Comparison of ENCODE assay signal across 8 mouse cellular contexts in genomic region chr7:109986775-109987174, GRCm38 (mm10). TPM values are rescaled to one million over a fixed set of nuclear protein-coding genes. Genes with fewer than 3 reads are reported as not detected.
A peak's percentile ranks its signal among the peaks of the same experiment; 100 is the strongest.
DNase-seq lines count a peak whose midpoint lies in the region; ATAC-seq lines count a peak whose summit lies in the region.
"Not testable (repeated sequence)": the region's sequence is repeated elsewhere in the genome, so short reads cannot be mapped to it uniquely, and the experiment has no call there.

Tmem41b (minus strand) TSS chr7:109986929.

- not testable (repeated sequence) for H3K36me3 ChIP-seq in intestine, embryonic 15.5 days

- intact Hi-C loops in left cerebral cortex, postnatal 14 days (cut with DNase I), result loop anchor here (2.0 kb wide), 1 partner anchor 74 kb away; the partner anchor contains the start of gene Zfp143

- H3K27ac ChIP-seq in intestine, embryonic 15.5 days, result peak within 1 kb of the TSS; percentile 79

- H3K4me3 ChIP-seq in intestine, embryonic 15.5 days (replicated peaks), result peak within 1 kb of the TSS; percentile 56

- H3K9me3 ChIP-seq in intestine, embryonic 15.5 days, result not testable (repeated sequence)

- peak within 1 kb of the TSS; percentile 62 for H3K4me2 ChIP-seq in intestine, embryonic 15.5 days (replicated peaks)

- not testable (repeated sequence) for H3K27me3 ChIP-seq in intestine, embryonic 15.5 days (replicated peaks)

- H3K4me1 ChIP-seq in intestine, embryonic 15.5 days (replicated peaks), result not testable (repeated sequence)

- DNase-seq in A20 (ENCODE audit: low read depth, low spot score), result peak; percentile 67
- not testable (repeated sequence) for DNase-seq in adrenal gland, postnatal 25 days; heart, adult 8-10 months (ENCODE audit: low spot score)
- peak in 1 of 2 experiments; percentile 35 for DNase-seq in left cerebral cortex, postnatal 14 days (ENCODE audit: low spot score in 2 of 2)
- DNase-seq in lung, postnatal 25 days (ENCODE audit: low spot score), result peak; percentile 34
- DNase-seq in ovary, postnatal 36 days (ENCODE audit: low spot score), result peak; percentile 7

- 30% methylated on average over 6 of the region's 6 CpGs for WGBS in intestine, embryonic 15.5 days

- H3K9ac ChIP-seq in intestine, embryonic 15.5 days, result peak within 1 kb of the TSS; percentile 64

- ATAC-seq in erythroblast, adult 5-6 weeks (replicated peaks; ENCODE audit: low FRiP score, poor library complexity, severe bottlenecking), result not testable (repeated sequence)
- ATAC-seq in intestine, embryonic 15.5 days, result 0 out of 2 replicates have a peak, but pooled peaks have one; percentile 0

RNA-seq across cellular contexts. Expression of gene Tmem41b, which starts in this region (rescaled TPM):
- total RNA-seq in adrenal gland, postnatal 25 days (2021), result 54.0 and 56.7 TPM in 2 replicates
- 10.7 and 14.2 TPM in 2 replicates for total RNA-seq in erythroblast, adult 5-6 weeks (2015; ENCODE audit: low replicate concordance)
- 19.3 and 25.2 TPM in 2 replicates for total RNA-seq in erythroblast, adult 5-6 weeks (2017; ENCODE audit: low replicate concordance)
- total RNA-seq in heart, adult 8-10 months (2022), result 10 to 100 TPM; 41.0 to 55.2 (median 45.0) TPM
- 74.6 and 81.9 TPM in 2 replicates for polyA plus RNA-seq in intestine, embryonic 15.5 days (2015; fragmentation: Nextera tagmentation; extraction: Ambion mirVana)
- 10 to 100 TPM; 54.7 to 55.1 TPM for total RNA-seq in left cerebral cortex, postnatal 14 days (2021)
